Mouse (Mus musculus): Measurements from ENCODE around the gene S100a2. TPM values are rescaled to one million over a fixed set of nuclear protein-coding genes. Genes with fewer than 3 reads are reported as not detected.

Gene S100a2
- polyA plus RNA-seq, 1 experiment from 2014 or later, result 1.5 TPM

GRCm38 (mm10) chr3:90614611-90615251, 24.7 kb downstream of the S100a2 start:
- no peak for DNase-seq (ENCODE audit: low spot score)

GRCm38 (mm10) chr3:90615415-90615814, 25.4 kb downstream of the S100a2 start:
- peak; percentile 87 for DNase-seq (ENCODE audit: low spot score)

- DNase-seq (ENCODE audit: low spot score), result no peak
These were observed 25.9 kb downstream of the S100a2 start for GRCm38 (mm10) chr3:90615911-90616310.

GRCm38 (mm10) chr3:90617586-90617985, 27.5 kb downstream of the S100a2 start:
- no peak for DNase-seq (ENCODE audit: low spot score)

GRCm38 (mm10) chr3:90621552-90621951, 31.5 kb downstream of the S100a2 start:
- no peak for DNase-seq (ENCODE audit: low spot score)

GRCm38 (mm10) chr3:90623435-90624071, 33.5 kb downstream of the S100a2 start:
- peak; percentile 39 for DNase-seq (ENCODE audit: low spot score)

- no peak for DNase-seq (ENCODE audit: low spot score)
These were observed 35.4 kb downstream of the S100a2 start for GRCm38 (mm10) chr3:90625496-90625895.

- DNase-seq (ENCODE audit: low spot score), result no peak
These were observed 36.4 kb downstream of the S100a2 start for GRCm38 (mm10) chr3:90626266-90627021.

GRCm38 (mm10) chr3:90627366-90627765, 37.3 kb downstream of the S100a2 start:
- DNase-seq (ENCODE audit: low spot score), result no peak

GRCm38 (mm10) chr3:90627807-90628206, 37.8 kb downstream of the S100a2 start:
- no peak for DNase-seq (ENCODE audit: low spot score)

GRCm38 (mm10) chr3:90629298-90629697, 39.3 kb downstream of the S100a2 start:
- no peak for DNase-seq (ENCODE audit: low spot score)

- no peak for DNase-seq (ENCODE audit: low spot score)
These were observed 41.9 kb downstream of the S100a2 start for GRCm38 (mm10) chr3:90631984-90632383.

- no peak for DNase-seq (ENCODE audit: low spot score)
These were observed 48.6 kb downstream of the S100a2 start for GRCm38 (mm10) chr3:90638511-90639275.

- DNase-seq (ENCODE audit: low spot score), result peak; percentile 73
These were observed 49.6 kb downstream of the S100a2 start for GRCm38 (mm10) chr3:90639511-90640154.

GRCm38 (mm10) chr3:90640981-90641380, 50.9 kb downstream of the S100a2 start:
- no peak for DNase-seq (ENCODE audit: low spot score)

Other genes with a start within 250 kb of the S100a2 start
- gene Slc27a3, start 200.3 kb upstream of the S100a2 start, polyA plus RNA-seq (2015; fragmentation: Nextera tagmentation; extraction: Ambion mirVana), result 5.2 and 5.7 TPM in 2 replicates
- gene Ints3, start 156.6 kb upstream of the S100a2 start, polyA plus RNA-seq (2015; fragmentation: Nextera tagmentation; extraction: Ambion mirVana), result 14.5 and 15.7 TPM in 2 replicates
- 2.5 and 2.6 TPM in 2 replicates for gene Npr1, start 124.4 kb upstream of the S100a2 start, polyA plus RNA-seq (2015; fragmentation: Nextera tagmentation; extraction: Ambion mirVana)
- 137 and 146 TPM in 2 replicates for gene Ilf2, start 114.1 kb upstream of the S100a2 start, polyA plus RNA-seq (2015; fragmentation: Nextera tagmentation; extraction: Ambion mirVana)
- gene Snapin, start 99.2 kb upstream of the S100a2 start, polyA plus RNA-seq (2015; fragmentation: Nextera tagmentation; extraction: Ambion mirVana), result 61.9 and 65.5 TPM in 2 replicates
- gene Chtop, start 80.7 kb upstream of the S100a2 start, polyA plus RNA-seq (2015; fragmentation: Nextera tagmentation; extraction: Ambion mirVana), result 162 and 169 TPM in 2 replicates
- 46.7 and 50.4 TPM in 2 replicates for gene S100a1, start 75.9 kb upstream of the S100a2 start, polyA plus RNA-seq (2015; fragmentation: Nextera tagmentation; extraction: Ambion mirVana)
- gene S100a13, start 75.8 kb upstream of the S100a2 start, polyA plus RNA-seq (2015; fragmentation: Nextera tagmentation; extraction: Ambion mirVana), result 146 and 154 TPM in 2 replicates
- 43.5 and 47.3 TPM in 2 replicates for gene S100a14, start 63.4 kb upstream of the S100a2 start, polyA plus RNA-seq (2015; fragmentation: Nextera tagmentation; extraction: Ambion mirVana)
- gene S100a16, start 53.0 kb upstream of the S100a2 start, polyA plus RNA-seq (2015; fragmentation: Nextera tagmentation; extraction: Ambion mirVana), result 136 and 139 TPM in 2 replicates
- 9.9 and 11.5 TPM in 2 replicates for gene S100a3, start 29.7 kb upstream of the S100a2 start, polyA plus RNA-seq (2015; fragmentation: Nextera tagmentation; extraction: Ambion mirVana)
- not detected in 2 replicates for gene Gm42674, start 11.7 kb downstream of the S100a2 start, polyA plus RNA-seq (2015; fragmentation: Nextera tagmentation; extraction: Ambion mirVana)
- gene S100a4, start 13.5 kb downstream of the S100a2 start, polyA plus RNA-seq (2015; fragmentation: Nextera tagmentation; extraction: Ambion mirVana), result 88.5 and 88.9 TPM in 2 replicates
- gene S100a5, start 18.3 kb downstream of the S100a2 start, polyA plus RNA-seq (2015; fragmentation: Nextera tagmentation; extraction: Ambion mirVana), result 0.51 and 1.2 TPM in 2 replicates
- 164 and 165 TPM in 2 replicates for gene S100a6, start 22.6 kb downstream of the S100a2 start, polyA plus RNA-seq (2015; fragmentation: Nextera tagmentation; extraction: Ambion mirVana)
- gene S100a7a, start 63.8 kb downstream of the S100a2 start, polyA plus RNA-seq (2015; fragmentation: Nextera tagmentation; extraction: Ambion mirVana), result 0.28 and 0.38 TPM in 2 replicates
- 77.0 and 115 TPM in 2 replicates for gene S100a8, start 78.7 kb downstream of the S100a2 start, polyA plus RNA-seq (2015; fragmentation: Nextera tagmentation; extraction: Ambion mirVana)
- gene S100a9, start 105.5 kb downstream of the S100a2 start, polyA plus RNA-seq (2015; fragmentation: Nextera tagmentation; extraction: Ambion mirVana), result 26.1 and 50.1 TPM in 2 replicates
- 0.13 and 0.16 TPM in 2 replicates for gene Pglyrp4, start 136.7 kb downstream of the S100a2 start, polyA plus RNA-seq (2015; fragmentation: Nextera tagmentation; extraction: Ambion mirVana)
- not detected in 2 replicates for gene Gm5849, start 187.6 kb downstream of the S100a2 start, polyA plus RNA-seq (2015; fragmentation: Nextera tagmentation; extraction: Ambion mirVana)

Data from thymus, postnatal 0 days (tissue).